Mouse (Mus musculus): ENCODE measurements around the gene C9orf72.

- TF ChIP-seq SRF (IDR thresholded peaks at IDR 0.05; ENCODE audit: control insufficient read depth, insufficient read length, low read depth) = no peak
- no peak for TF ChIP-seq MYOG (IDR thresholded peaks at IDR 0.05; ENCODE audit: control insufficient read depth in 1 of 3, insufficient read depth in 1 of 3, insufficient read length in 2 of 3, low read depth in 2 of 3)
- no peak for TF ChIP-seq E2F4 (IDR thresholded peaks at IDR 0.05; ENCODE audit: insufficient read depth)
- TF ChIP-seq POLR2A (IDR thresholded peaks at IDR 0.05; ENCODE audit: insufficient read length, low read depth) = no peak
- no peak for TF ChIP-seq POLR2AphosphoS2 (IDR thresholded peaks at IDR 0.05; ENCODE audit: insufficient read length, low read depth)
- no peak for TF ChIP-seq MAX (IDR thresholded peaks at IDR 0.05; ENCODE audit: low read depth)
- TF ChIP-seq MYOD1 (IDR thresholded peaks at IDR 0.05; ENCODE audit: control insufficient read depth in 1 of 3, insufficient read length in 2 of 3, low read depth in 2 of 3) = no peak
- no peak for TF ChIP-seq USF1 (IDR thresholded peaks at IDR 0.05; ENCODE audit: low read depth)
Measured at GRCm38 (mm10) chr4:35156149-35156611, 69.8 kb downstream of the C9orf72 start.
